Mouse (Mus musculus): ENCODE measurements around the gene Dgkz. TPM values are rescaled to one million over a fixed set of nuclear protein-coding genes. Genes with fewer than 3 reads are reported as not detected.

Dgkz gene
- 28.6 and 30.1 TPM in 2 replicates for polyA plus RNA-seq (2014; fragmentation: Nextera tagmentation; extraction: Ambion mirVana)

DNA sequence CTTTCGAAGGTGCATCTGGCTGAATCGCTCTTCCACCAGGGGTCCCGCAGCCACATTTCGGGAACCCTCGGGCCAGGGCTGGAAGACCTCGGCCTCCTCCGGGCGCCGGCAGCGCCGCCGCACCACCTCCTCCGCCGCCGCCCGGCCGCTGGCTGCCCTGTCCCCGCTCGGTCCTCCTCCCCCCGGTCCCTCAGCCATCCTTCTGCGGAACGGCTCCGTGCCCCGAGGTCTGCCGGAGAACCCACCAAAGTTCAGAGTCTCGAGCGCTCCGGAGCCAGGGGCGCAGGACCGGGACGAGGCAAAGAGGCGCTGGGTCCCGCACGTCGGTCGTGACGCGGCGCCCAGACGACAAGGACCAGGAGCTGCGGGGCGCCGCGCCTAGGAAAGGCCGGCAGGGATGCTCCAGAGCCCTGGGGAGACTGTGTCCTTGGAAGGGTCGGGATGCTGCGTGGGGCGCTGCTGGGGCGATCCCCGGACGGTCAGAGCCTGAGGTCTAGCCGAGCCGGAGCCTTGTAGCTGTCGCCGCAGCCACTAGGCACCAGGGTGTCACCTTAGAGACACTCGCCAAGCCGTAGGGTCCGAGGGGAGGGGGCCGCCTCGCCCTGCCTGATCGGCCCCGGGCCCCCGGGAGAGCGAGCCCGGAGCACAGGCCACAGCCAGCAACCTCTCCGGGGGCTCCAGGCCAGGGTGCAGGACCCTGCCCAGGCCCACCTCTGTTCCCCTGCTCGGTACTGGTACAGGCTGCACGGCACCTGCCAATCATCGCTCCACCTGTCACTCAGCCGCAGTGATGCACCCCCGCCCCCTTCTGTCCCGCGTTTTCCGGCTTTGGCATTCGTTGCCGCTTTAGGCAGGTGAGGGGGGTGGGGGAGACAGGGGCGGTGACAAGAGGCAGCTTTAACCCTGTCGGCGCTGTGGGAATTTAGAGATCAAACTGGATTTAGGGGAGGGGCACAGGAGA, at the start of gene Dgkz:
Gene Dgkz (minus strand): TSS at position 284 of the 961 bp plus-strand sequence.
- ATAC-seq (replicated peaks; ENCODE audit: insufficient number of reproducible peaks, low FRiP score, low TSS enrichment, low read depth): peak; percentile 40; the same call in 1 of the 2 replicates
- peaks cover 38% of the 10 kb centered on the region for H3K27me3 ChIP-seq (ENCODE audit: control insufficient read depth, insufficient read depth, low read length)

DNA sequence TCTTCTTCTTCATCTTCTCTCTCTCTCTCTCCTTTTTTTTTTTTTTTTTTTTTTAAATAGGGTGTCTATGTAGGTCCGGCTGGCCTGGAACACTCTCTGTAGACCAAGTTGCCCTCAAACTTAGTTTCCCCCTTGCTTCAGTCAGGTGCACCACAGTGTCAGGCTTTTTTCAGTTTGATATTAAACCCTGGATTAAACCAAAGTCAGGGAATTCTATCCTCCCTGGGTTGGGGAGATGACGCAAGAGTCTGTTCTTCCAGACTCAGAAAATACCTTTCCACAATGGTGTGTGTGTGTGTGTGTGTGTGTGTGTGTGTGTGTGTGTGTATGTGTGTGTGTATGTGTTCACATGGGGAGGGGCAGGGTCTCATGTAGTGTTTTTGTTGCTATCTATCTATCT, 49.5 kb upstream of the Dgkz start:
- Histone ChIP-seq H3K4me3 (ENCODE audit: low read depth, low read length) (no peak overlapping the region), H3K9me3 (replicated peaks; ENCODE audit: control insufficient read depth, low read length) (no peaks in the 10 kb centered on the region), H3K4me1 (ENCODE audit: control insufficient read depth, insufficient read depth, low read length) (no peaks in the 10 kb centered on the region), H3K36me3 (replicated peaks; ENCODE audit: control insufficient read depth, insufficient read depth, low read depth, low read length) (no peaks in the 10 kb centered on the region), H3K27ac (replicated peaks; ENCODE audit: low read depth, low read length) (no peak overlapping the region), H3K9ac (replicated peaks; ENCODE audit: low read length) (no peak overlapping the region), H3K27me3 (ENCODE audit: control insufficient read depth, insufficient read depth, low read length) (peaks cover 8% of the 10 kb centered on the region; the same call in 1 of the 2 replicates), H3K4me2 (ENCODE audit: low read depth, low read length) (no peak overlapping the region)
- 89% methylated on average over 2 of the region's 2 CpGs for WGBS
- no peak for ATAC-seq (replicated peaks; ENCODE audit: insufficient number of reproducible peaks, low FRiP score, low TSS enrichment, low read depth)
- no peak for DNase-seq (ENCODE audit: low spot score)

More for the DNA sequence above, at the start of gene Dgkz:
- H3K9ac ChIP-seq (replicated peaks; ENCODE audit: low read length): peak within 1 kb of the TSS; percentile 37
- H3K27ac ChIP-seq (replicated peaks; ENCODE audit: low read depth, low read length): no peak within 1 kb of the TSS
- WGBS: under 1% methylated on average over 79 of the region's 79 CpGs
- H3K9me3 ChIP-seq (replicated peaks; ENCODE audit: control insufficient read depth, low read length): no peaks in the 10 kb centered on the region
- peak within 1 kb of the TSS; percentile 69 for H3K4me2 ChIP-seq (ENCODE audit: low read depth, low read length)
- H3K4me1 ChIP-seq (ENCODE audit: control insufficient read depth, insufficient read depth, low read length): peaks cover 8% of the 10 kb centered on the region
- H3K36me3 ChIP-seq (replicated peaks; ENCODE audit: control insufficient read depth, insufficient read depth, low read depth, low read length): no peaks in the 10 kb centered on the region
- DNase-seq (ENCODE audit: low spot score): no peak
- H3K4me3 ChIP-seq (ENCODE audit: low read depth, low read length): peak within 1 kb of the TSS; percentile 18

DNA sequence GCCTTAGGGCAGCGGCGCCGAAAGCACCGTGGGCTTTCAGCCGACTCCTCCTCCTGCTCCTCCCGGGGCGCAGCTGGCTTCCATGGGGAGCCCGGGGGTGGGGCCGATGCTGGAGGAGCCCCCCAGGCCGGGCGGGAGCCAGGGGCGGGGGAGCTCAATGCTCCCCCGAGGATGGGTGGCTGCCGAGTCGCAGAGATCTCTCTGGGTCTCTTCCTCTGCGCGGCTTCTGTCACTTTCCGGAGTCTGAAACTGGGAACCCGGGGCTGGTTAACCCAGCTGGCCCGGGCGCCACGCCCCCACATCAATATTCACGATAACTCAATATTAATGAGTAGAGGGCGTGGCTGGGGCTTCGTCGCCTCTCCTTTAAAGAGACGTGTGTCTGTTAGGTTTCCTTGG, 48.6 kb upstream of the Dgkz start, which contains the start of gene Creb3l1:
Gene Creb3l1 (minus strand): TSS at position 229 of the 399 bp plus-strand sequence.
- DNase-seq (ENCODE audit: low spot score): peak; percentile 78
- no peaks in the 10 kb centered on the region for H3K4me1 ChIP-seq (ENCODE audit: control insufficient read depth, insufficient read depth, low read length)
- H3K4me3 ChIP-seq (ENCODE audit: low read depth, low read length): peak within 1 kb of the TSS; percentile 68
- WGBS: 0% methylated on average over 25 of the region's 27 CpGs
- no peaks in the 10 kb centered on the region for H3K36me3 ChIP-seq (replicated peaks; ENCODE audit: control insufficient read depth, insufficient read depth, low read depth, low read length)
- H3K27ac ChIP-seq (replicated peaks; ENCODE audit: low read depth, low read length): no peak within 1 kb of the TSS
- H3K9ac ChIP-seq (replicated peaks; ENCODE audit: low read length): peak within 1 kb of the TSS; percentile 60
- ATAC-seq (replicated peaks; ENCODE audit: insufficient number of reproducible peaks, low FRiP score, low TSS enrichment, low read depth): 0 out of 2 replicates have a peak, but pooled peaks have one; percentile 46
- peaks cover 8% of the 10 kb centered on the region; the same call in 1 of the 2 replicates for H3K27me3 ChIP-seq (ENCODE audit: control insufficient read depth, insufficient read depth, low read length)
- peak within 1 kb of the TSS; percentile 99 for H3K4me2 ChIP-seq (ENCODE audit: low read depth, low read length)
- no peaks in the 10 kb centered on the region for H3K9me3 ChIP-seq (replicated peaks; ENCODE audit: control insufficient read depth, low read length)

DNA sequence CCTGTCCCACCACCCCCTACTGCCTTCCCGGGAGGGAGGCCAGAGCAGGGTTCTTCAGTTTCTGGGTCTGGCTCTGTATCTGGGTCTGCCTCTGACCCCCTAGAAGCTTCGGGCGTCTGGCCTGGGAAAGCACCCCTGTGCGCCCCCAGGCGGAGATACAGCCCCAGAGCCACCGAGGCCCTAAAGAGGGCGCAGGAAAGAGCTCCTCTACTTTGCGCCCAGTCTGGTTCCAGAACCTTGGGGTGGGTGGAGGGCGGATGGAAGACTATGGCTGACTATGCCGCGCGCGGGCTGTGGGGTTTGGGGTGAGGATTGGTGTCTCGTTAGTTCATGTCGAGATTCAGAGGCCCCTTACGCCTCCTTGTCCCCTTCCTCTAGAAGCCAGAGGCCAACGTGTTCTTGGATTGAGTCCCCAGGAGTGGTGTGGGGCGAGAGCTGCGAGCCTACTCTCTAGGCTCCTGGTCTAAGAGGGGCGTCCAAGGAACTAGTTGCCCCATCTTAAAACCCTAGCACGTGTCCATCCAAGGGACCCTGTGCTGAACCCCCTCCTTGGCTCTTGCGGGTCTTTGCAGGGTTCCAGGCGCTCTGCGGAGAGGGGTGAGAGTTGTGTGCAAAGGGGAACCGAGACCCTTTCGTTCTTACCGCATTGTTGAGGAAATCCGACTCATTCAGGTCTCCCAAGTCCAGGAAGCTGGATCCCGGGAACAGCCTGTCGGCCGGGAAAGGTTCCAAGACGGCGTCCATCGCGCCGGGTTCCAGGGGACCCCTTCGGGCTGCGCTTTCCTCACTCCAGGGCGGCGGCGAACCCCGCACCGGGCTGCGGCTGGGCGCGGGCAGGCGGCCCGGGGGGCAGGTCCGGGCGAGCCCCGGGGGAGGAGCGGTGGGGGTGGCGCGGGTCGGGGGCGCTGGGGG, 48.0 kb upstream of the Dgkz start:
- H3K36me3 ChIP-seq (replicated peaks; ENCODE audit: control insufficient read depth, insufficient read depth, low read depth, low read length): no peaks in the 10 kb centered on the region
- H3K4me1 ChIP-seq (ENCODE audit: control insufficient read depth, insufficient read depth, low read length): no peaks in the 10 kb centered on the region
- peak; percentile 24; the same call in 1 of the 2 replicates for ATAC-seq (replicated peaks; ENCODE audit: insufficient number of reproducible peaks, low FRiP score, low TSS enrichment, low read depth)
- no peak overlapping the region for H3K27ac ChIP-seq (replicated peaks; ENCODE audit: low read depth, low read length)
- whole genome bisulfite sequencing: 5% methylated on average over 51 of the region's 56 CpGs
- no peaks in the 10 kb centered on the region for H3K9me3 ChIP-seq (replicated peaks; ENCODE audit: control insufficient read depth, low read length)
- peak overlapping the region; percentile 68 for H3K4me3 ChIP-seq (ENCODE audit: low read depth, low read length)
- H3K9ac ChIP-seq (replicated peaks; ENCODE audit: low read length): peak overlapping the region; percentile 60
- peak overlapping the region; percentile 99 for H3K4me2 ChIP-seq (ENCODE audit: low read depth, low read length)
- peak; percentile 40 for DNase-seq (ENCODE audit: low spot score)
- H3K27me3 ChIP-seq (ENCODE audit: control insufficient read depth, insufficient read depth, low read length): peaks cover 8% of the 10 kb centered on the region; the same call in 1 of the 2 replicates

DNA sequence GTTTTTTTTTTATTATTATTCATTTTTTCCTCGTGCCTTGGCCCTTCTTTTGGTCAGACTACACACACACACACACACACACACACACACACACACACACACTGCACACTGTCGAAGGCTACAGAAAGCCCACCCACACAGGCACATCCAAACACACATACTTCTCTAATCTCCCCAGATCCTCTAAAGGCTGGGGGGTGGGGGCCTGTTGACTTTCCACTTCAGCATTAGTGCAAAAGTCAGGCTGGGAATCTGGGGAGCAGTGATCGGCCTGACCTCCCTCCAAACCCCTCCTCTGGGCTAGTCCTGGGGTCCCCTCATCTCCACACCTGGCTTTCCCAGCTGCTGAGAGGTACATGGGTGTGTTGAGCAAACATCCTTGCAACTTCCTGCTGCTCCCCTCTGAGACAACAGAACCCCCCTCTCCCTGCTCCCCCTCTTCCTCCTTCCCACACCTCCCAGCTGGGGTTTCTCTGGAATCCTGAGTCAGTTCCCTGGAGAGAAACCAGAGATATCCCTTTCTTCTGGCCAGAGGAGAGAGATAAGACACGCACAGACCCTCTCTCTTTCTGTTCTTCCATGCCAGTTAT, 45.1 kb upstream of the Dgkz start:
- no peak overlapping the region for H3K4me2 ChIP-seq (ENCODE audit: low read depth, low read length)
- peaks cover 8% of the 10 kb centered on the region; the same call in 1 of the 2 replicates for H3K27me3 ChIP-seq (ENCODE audit: control insufficient read depth, insufficient read depth, low read length)
- 55% methylated on average over 4 of the region's 4 CpGs for WGBS

DNA sequence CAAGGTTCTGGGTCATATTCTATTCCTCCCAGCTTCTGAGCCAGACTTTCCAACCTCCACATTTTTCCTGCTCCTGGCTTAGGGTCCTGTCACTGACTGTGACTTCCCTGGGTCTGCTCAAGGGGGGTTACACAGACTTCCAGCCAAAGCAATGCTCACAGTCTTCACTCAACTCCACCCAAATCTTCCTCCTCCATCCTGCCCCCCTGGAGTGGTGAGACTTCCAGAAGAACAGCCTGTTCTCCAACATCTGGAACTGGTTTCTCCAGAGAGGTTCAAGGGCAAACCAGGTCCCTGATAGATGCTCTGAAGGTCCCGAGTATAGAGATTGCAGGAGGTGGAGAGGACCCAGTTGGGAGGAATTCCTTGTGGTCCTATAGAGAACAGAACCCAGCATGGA, 41.8 kb upstream of the Dgkz start:
- H3K4me2 ChIP-seq (ENCODE audit: low read depth, low read length): no peak overlapping the region
- WGBS: 52% methylated on average over 1 of the region's 1 CpGs
- H3K36me3 ChIP-seq (replicated peaks; ENCODE audit: control insufficient read depth, insufficient read depth, low read depth, low read length): no peaks in the 10 kb centered on the region
- DNase-seq (ENCODE audit: low spot score): no peak
- no peak overlapping the region for H3K9ac ChIP-seq (replicated peaks; ENCODE audit: low read length)
- H3K9me3 ChIP-seq (replicated peaks; ENCODE audit: control insufficient read depth, low read length): no peaks in the 10 kb centered on the region
- no peaks in the 10 kb centered on the region; the same call in 1 of the 2 replicates for H3K4me1 ChIP-seq (ENCODE audit: control insufficient read depth, insufficient read depth, low read length)
- H3K27ac ChIP-seq (replicated peaks; ENCODE audit: low read depth, low read length): no peak overlapping the region
- no peaks in the 10 kb centered on the region for H3K27me3 ChIP-seq (ENCODE audit: control insufficient read depth, insufficient read depth, low read length)
- ATAC-seq (replicated peaks; ENCODE audit: insufficient number of reproducible peaks, low FRiP score, low TSS enrichment, low read depth): no peak
- no peak overlapping the region for H3K4me3 ChIP-seq (ENCODE audit: low read depth, low read length)

More for the DNA sequence above, 45.1 kb upstream of the Dgkz start:
- no peak for ATAC-seq (replicated peaks; ENCODE audit: insufficient number of reproducible peaks, low FRiP score, low TSS enrichment, low read depth)
- Histone ChIP-seq H3K9ac (replicated peaks; ENCODE audit: low read length) (no peak overlapping the region), H3K4me1 (ENCODE audit: control insufficient read depth, insufficient read depth, low read length) (no peaks in the 10 kb centered on the region), H3K36me3 (replicated peaks; ENCODE audit: control insufficient read depth, insufficient read depth, low read depth, low read length) (no peaks in the 10 kb centered on the region), H3K4me3 (ENCODE audit: low read depth, low read length) (no peak overlapping the region), H3K27ac (replicated peaks; ENCODE audit: low read depth, low read length) (no peak overlapping the region), H3K9me3 (replicated peaks; ENCODE audit: control insufficient read depth, low read length) (no peaks in the 10 kb centered on the region)
- no peak for DNase-seq (ENCODE audit: low spot score)

DNA sequence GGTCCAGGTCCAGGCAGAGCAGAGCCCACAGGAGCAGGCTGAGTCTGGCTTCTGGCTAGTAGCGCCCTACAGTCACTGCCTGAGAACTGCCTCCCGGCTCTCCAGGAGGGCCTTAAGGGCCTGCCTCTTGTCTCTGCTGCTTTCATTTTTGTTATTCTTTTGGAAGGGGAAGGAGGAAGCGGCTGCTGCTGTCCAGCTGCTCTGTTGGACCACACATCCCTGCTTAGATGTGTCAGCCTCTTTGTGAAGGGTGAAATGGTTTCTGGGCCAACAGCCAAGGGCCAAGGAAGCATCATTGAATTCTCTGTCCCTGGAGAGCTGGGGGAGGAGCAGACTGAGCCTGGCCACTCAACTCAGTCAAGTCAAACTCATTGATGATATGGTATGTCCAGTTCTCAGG, 41.3 kb upstream of the Dgkz start:
- ATAC-seq (replicated peaks; ENCODE audit: insufficient number of reproducible peaks, low FRiP score, low TSS enrichment, low read depth): no peak
- no peak overlapping the region for H3K4me2 ChIP-seq (ENCODE audit: low read depth, low read length)

More for the DNA sequence above, 41.3 kb upstream of the Dgkz start:
- H3K27ac ChIP-seq (replicated peaks; ENCODE audit: low read depth, low read length): no peak overlapping the region
- no peaks in the 10 kb centered on the region; the same call in 1 of the 2 replicates for H3K4me1 ChIP-seq (ENCODE audit: control insufficient read depth, insufficient read depth, low read length)
- H3K9ac ChIP-seq (replicated peaks; ENCODE audit: low read length): no peak overlapping the region
- H3K9me3 ChIP-seq (replicated peaks; ENCODE audit: control insufficient read depth, low read length): no peaks in the 10 kb centered on the region
- DNase-seq (ENCODE audit: low spot score): no peak
- H3K4me3 ChIP-seq (ENCODE audit: low read depth, low read length): no peak overlapping the region
- no peaks in the 10 kb centered on the region for H3K27me3 ChIP-seq (ENCODE audit: control insufficient read depth, insufficient read depth, low read length)
- WGBS: 42% methylated on average over 3 of the region's 3 CpGs
- H3K36me3 ChIP-seq (replicated peaks; ENCODE audit: control insufficient read depth, insufficient read depth, low read depth, low read length): no peaks in the 10 kb centered on the region
